Mouse (Mus musculus) CD8-positive naive resting alpha-beta T cell, adult 2 months (primary cell): Measurements from ENCODE around the gene Olfr206.
"Not testable (repeated sequence)": the region's sequence is repeated elsewhere in the genome, so short reads cannot be mapped to it uniquely, and the experiment has no call there.

Experiments
- DNase-seq, 2 experiments: peaks; one replicate each; pipeline ENCODE4 v3.0.0; 2022; ENCODE audit warnings: low read depth in 2 of 2, low spot score in 2 of 2

Olfr206 gene

DNA sequence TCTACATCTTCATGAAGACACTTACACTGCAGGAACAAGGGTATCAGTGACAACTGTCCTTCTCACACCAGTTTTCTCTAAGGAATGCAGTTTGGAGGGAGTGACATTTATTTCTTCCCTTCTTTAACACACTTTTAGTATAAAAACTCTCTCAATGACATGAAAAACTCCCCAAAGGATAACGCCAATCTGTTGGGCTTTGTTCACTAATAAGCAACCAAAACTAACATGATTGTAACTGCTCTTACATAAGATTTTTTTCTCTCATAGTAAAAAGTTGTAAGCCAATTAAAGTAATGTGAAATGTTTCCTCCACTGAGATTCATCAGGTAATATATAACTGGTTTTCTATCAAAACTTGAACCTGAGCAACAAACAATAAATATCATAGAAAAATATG lies at the start of gene Olfr206:
Gene Olfr206 (minus strand): TSS at position 101 of the 400 bp plus-strand sequence.
- no peak for DNase-seq

GRCm38 (mm10) chr16:59393300-59393699 lies 44.3 kb upstream of the Olfr206 start:
- DNase-seq: no peak

- DNase-seq: no peak
Observed at GRCm38 (mm10) chr16:59363893-59364292, 14.8 kb upstream of the Olfr206 start, which contains the start of gene Olfr209. Olfr209 (minus strand) TSS chr16:59363993.

- no peak for DNase-seq
Observed at GRCm38 (mm10) chr16:59331038-59331437, 18.0 kb downstream of the Olfr206 start, which contains the start of gene Olfr205. Olfr205 (minus strand) TSS chr16:59331138.

DNA sequence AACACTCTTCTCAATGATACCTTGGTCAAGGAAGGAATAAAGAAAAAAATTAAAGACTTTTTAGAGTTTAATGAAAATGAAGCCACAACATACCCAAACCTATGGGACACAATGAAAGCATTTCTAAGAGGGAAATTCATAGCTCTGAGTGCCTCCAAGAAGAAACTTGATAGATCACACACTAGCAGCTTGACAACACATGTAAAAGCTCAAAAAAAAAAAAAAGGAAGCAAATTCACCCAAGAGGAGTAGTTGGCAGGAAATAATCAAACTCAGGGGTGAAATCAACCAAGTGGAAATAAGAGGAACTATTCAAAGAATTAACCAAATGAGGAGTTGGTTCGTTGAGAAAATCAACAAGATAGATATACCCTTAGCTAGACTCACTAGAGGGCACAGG lies 25.8 kb downstream of the Olfr206 start:
- not testable (repeated sequence) for DNase-seq

- no peak for DNase-seq
Observed at GRCm38 (mm10) chr16:59318148-59318547, 30.9 kb downstream of the Olfr206 start, which contains the start of gene Olfr204. Olfr204 (minus strand) TSS chr16:59318248.

DNA sequence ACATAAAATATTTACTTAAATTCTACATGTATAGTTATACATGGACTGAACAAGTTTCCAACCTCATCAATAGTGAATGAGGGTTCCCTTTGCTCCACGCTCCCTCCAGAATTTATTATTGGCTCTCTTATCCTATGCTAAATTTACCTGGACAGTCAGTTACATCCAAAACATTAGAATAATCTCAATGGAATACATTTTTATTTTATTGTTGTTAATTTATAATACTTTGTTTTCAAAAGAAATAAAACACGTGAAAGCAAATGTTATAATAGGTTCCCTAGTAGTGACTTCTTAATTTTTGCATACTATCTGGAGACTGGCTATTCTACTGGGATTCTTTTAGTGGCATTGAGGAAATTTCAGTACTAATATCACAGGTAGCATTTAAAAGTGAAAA lies 50.5 kb downstream of the Olfr206 start, which contains the start of gene Olfr203:
Gene Olfr203 (plus strand): TSS at position 301 of the 400 bp plus-strand sequence.
- no peak for DNase-seq
